Mouse (Mus musculus) spleen, adult 2 months (tissue): Measurements from ENCODE around the gene Vav2.

Source experiments
- CTCF ChIP-seq: fragments of 200-500 bp; IDR thresholded peaks from 2 replicates; pipeline ENCODE4 v1.5.1; 2011; ENCODE audit warnings: mild to moderate bottlenecking, inconsistent platforms; ENCODE audit not compliant: insufficient read depth, insufficient read length, insufficient replicate concordance; ENCODE audit errors: extremely low read depth
- POLR2A ChIP-seq: fragments of 200-500 bp; IDR thresholded peaks from 2 replicates; pipeline ENCODE4 v1.6.1; 2011; ENCODE audit warnings: low read depth, low read length, inconsistent platforms

DNA sequence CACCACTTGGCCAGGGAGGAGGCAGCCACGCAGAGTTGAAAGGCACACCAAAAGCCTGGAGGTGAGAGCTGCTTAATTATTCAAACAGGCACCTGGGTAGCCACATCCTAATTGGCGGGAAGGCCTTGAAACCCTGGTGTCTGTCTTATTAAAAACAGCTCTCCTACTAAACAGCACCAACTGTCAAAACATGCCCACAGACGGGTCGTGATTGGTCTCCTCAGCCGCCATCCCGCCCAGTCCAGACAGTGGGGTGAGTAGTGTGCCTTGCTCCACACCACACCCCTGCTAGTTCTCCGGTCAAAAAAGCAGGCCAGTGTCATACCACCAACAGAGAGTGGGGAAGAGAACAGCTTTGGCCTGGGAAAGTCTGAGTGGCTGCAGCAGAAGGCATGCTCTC, 100.5 kb downstream of the Vav2 start:
- TF ChIP-seq POLR2A = no peak
- TF ChIP-seq CTCF = no peak
